Mouse (Mus musculus) bone marrow, adult 2 months (tissue): ENCODE data around the gene Cdc73.

ENCODE experiments used
- CTCF ChIP-seq: fragments of 200-500 bp; IDR thresholded peaks from 2 replicates; pipeline ENCODE4 v1.5.1; 2011; ENCODE audit warnings: low read length, control low read depth; ENCODE audit not compliant: control insufficient read depth, insufficient read depth
- POLR2A ChIP-seq: fragments of 200-500 bp; IDR thresholded peaks from 2 replicates; pipeline ENCODE4 v1.6.1; 2011; ENCODE audit warnings: low read depth, mild to moderate bottlenecking, control low read depth, low read length, borderline replicate concordance; ENCODE audit not compliant: control insufficient read depth

DNA sequence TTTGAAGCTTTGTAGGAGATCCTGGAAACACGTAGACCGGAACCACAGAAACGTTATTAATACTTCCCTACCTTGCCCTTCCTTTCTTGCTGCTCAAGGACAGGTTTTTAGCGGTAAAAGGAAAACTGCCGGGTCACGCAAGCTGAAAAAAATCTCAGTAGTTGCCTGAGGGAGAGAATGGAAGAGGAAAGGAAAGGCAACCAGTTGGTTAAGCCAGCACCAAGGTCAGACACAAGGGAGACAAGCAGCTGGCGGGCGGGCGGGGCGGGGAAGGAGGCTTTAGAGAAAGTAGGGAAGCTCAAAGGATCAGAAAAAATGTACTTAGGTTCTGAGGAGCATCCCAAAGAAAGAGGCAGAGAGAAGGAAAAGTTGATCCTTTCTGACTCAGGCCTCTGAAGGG is 43.2 kb upstream of the Cdc73 start:
- no peak for TF ChIP-seq CTCF
- TF ChIP-seq POLR2A = no peak
